Mouse (Mus musculus) neural tube, embryonic 10.5 days (tissue): Measurements from ENCODE around the gene Pknox1.
"Not testable (repeated sequence)": the region's sequence is repeated elsewhere in the genome, so short reads cannot be mapped to it uniquely, and the experiment has no call there.

Source experiments
- DNase-seq: peaks from one replicate; pipeline ENCODE4 v3.0.0-alpha.2; 2017; ENCODE audit warnings: low spot score; ENCODE audit errors: extremely low spot score

Gene Pknox1

DNA sequence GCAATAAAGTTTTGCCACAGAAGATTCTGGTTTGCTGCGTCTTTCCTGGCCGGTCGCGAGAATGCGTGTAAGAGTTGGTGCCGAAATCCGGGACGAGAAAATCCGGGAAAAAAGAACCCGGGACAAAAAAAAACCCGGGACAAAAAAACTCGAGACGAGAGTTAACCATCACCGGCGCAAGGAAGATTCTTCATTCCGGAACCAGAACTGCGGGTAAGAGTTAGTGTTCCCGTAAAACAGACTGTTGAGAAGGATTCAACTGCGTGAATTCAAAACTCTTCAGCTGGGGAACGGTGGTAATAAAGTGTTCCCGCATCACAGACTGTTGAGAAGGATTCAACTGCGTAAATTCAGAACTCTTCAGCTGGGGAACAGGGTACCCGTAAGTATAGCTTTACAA, 11.9 kb upstream of the Pknox1 start:
- DNase-seq = not testable (repeated sequence)

DNA sequence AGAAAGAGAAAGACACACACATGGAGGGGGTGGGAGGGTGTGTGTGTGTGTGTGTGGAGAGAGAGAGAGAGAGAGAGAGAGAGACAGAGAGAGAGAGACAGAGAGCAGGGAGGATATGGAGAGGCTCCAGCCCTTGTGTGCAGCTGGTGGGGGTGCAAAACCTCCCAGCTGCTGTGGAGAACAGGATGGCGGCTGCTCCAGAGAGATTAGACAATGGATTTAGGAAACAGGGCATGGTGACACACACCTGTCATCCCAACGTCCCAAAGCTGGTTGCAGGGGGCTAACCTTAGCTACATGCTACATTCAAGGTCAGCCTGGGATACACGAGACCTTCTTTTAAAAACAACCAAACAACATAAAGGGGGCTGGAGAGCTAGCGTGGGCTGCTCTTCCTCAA, 8.3 kb upstream of the Pknox1 start:
- DNase-seq = no peak

DNA sequence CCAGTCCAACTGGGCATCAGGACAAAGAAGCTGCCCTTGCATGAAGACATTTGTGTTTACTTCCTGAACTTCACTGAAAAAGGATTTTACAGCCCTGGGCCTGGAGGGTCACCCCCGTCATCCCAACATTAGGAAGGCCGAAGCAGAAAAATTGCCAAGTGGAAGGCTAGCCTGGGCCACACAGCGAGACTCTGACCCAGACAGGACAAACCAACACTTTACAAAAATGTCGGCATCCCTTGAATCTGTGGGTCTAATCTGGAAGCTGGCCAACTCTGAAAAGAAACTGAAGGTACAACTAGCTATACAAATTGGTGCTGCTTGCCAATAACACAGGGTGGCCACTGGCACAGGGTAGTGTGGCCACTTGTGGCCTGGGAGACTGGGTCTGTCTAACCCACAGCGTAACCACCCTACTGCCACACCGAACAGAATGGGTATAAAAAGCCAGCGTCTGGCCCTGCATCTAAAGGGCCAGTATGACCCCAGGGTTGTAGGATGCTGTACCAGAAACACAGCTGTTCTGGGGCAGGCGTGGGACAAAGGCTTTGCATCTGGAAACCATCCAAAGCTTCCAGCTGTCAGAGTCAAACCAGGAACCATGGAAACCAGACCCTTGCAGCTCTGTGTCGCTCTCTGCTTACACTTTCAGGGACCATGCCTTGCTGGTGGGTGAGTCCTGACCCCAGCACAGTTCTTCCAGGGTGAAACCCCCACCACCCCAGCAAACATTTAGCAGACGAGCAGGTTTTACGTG, 7.2 kb upstream of the Pknox1 start:
- peak; percentile 67 for DNase-seq

DNA sequence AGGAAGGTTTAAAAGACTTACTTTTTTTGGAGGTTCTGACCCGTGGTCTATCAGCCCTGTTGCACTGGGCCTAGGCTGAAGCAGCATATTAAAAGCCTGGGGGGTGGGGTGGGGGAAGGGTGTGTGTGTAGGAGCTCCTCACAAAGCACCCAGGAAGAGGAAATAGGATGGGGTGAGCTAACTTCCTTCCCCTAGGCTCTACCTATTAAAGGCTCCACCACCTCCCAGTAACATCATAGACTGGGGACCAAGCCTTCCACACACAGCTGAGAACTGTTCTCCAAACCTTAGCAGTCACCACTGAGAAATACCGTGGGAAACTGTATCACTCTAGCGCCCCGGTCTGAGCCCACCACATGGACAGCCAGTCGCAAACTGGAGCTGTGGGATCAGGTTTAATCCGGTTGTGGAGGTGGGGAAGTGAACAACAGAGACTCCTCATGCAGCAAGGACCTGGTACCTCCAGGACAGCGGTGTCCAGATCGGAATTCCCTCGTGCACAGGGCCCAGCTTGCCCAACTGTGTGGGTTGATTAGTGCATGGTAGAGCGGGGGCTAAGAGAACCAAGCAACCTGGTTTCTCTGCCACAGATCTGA, 6.5 kb upstream of the Pknox1 start:
- peak; percentile 29 for DNase-seq

DNA sequence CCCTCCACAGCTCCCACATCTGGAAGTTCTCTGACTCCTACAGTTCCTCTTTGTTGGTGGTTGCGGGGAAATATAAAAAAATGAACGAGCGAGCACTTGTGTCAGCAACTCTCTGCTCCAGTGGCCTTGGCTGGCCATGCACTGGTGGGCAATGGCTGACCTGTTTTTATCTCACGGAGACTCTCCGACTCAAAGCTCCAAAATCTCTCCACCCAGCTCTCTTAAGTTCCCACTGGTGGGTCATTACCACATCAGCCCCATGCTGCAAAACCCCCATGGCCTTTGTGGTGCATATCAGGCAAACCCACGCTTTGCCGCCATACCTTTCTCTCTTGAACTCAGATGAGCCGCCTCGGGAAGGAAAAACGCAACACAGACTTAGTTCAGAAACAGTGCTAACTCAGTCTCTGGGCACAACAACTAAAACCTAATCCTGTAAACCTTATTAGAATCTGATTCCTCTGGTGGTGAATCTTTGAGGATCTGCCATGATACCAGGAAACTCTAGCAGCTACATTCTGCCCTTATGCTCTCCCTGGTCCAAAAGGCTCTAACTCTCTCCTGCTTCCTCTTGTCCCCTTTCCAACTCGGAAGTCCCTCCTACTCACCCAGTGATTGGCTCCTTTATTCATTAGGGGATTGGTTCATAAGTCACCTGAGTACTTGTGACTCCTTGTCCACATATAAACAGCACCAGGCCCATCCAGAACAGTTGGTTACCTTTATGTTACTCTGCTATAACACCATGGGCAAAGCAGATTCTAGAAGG, 5.3 kb upstream of the Pknox1 start:
- no peak for DNase-seq

DNA sequence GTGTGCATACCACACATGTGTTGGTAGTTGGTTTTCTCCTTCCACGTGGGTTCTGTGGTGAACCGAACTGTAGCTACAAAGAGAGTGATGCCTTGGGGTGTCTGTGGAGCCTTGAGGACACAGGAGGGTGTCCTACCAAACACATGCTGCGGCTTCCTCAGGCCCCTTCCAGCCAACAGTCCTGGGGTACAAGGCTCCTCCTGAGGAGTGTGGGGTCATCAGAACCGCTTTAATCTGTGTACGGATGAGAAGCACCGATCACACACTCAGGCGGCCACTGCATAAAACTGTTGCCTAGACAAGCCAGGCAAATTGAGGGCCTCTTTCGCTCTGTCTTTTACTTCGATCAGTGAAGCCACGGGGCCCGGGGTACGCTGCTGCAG, 911 bp upstream of the Pknox1 start:
- peak; percentile 59 for DNase-seq

DNA sequence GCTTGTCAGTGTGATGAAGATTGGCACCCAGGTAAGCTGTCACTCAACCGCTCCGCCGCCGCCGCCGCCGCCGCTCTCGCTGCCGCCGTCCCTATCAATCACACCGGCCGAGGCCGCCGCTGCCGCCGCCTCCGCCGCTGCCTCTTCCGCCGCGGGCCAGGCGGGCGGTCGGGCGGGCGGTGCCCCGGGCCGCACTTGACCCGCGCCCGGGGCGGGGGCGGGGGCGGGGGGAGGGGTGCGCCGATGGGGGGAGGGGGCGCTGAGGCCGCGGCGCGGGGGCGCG, 265 bp downstream of the Pknox1 start:
- no peak for DNase-seq

DNA sequence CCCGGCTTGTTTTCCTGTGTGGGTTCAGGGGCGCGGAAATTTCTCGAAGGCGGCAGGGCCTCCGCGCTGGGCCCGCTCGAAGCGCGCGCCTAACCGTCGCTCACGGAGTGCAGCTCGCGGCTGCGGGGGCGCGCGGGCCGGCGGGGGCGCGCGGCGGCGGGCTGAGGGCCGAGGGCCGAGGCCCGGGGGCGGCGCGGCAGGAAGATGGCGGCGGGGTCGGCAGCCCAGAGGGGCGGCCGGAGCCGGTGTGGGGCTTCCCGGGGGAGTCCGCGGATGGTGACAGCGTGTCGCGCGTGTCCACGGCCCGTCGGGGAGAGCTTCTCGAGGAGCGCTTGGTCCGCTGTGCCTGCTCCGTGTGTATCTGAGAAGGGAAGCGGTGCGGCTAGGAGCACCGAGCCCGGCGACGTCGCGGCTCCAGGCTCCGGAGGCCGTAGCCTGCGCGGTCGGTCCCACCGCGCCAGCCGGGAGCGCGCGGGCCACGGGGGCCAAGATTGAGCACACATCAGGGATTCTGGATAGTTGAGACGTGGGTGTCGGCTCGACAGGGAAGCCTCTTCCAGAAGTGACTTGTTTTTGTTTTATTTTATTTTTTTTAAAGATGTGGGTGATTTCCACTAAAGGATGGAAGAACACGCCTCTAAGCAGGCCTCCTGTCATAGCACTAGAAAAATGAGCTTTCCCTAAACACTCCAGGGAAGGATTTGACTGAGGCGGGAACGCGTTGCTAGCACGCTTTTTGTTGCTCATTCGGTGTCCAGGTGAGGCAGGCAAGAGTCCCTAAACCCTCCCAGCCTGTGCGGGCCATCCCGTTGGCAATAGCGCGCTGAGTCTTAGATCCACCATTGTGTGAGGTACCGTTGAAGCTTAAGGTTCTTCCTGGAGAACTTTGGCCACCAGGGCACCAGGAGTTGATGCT, 865 bp downstream of the Pknox1 start:
- DNase-seq = peak; percentile 84

DNA sequence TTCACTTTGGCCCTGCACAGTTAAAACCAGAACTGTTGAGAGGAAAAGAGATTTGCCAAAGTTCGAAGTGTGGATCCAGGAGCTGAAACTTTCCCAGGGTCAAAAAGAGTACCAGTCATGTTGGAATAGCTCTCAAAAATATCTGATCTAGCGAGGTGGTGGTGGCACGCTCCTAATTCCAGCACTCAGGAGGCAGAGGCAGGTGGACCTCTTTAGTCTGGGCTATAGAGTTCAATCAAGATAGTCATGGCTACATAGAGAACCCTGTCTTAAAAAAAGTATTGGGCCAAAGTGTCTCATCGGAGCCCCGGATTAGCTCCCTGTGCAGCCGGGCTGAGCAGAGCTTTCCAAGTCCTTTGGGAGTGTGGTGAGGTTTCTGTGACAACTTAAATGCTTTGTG, 1.7 kb downstream of the Pknox1 start:
- DNase-seq = no peak

DNA sequence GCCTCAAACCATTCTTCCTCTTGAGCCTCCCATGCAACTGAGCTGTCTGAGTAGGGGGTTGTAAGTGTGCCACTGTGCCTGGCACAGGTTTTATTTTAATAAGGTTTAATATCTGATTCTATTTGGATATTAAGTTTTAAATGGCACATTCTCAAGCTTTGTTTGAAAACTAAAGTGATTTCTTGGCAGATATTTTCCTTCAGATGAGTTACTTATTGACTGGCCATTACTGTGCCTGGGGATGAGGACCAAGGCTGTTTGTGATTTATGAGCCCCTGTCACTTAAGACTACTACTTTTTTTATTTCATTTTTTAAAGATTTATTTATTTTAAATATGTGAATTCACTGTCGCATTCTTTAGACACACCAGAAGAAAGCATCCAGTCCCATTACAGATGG, 5.2 kb downstream of the Pknox1 start:
- no peak for DNase-seq

DNA sequence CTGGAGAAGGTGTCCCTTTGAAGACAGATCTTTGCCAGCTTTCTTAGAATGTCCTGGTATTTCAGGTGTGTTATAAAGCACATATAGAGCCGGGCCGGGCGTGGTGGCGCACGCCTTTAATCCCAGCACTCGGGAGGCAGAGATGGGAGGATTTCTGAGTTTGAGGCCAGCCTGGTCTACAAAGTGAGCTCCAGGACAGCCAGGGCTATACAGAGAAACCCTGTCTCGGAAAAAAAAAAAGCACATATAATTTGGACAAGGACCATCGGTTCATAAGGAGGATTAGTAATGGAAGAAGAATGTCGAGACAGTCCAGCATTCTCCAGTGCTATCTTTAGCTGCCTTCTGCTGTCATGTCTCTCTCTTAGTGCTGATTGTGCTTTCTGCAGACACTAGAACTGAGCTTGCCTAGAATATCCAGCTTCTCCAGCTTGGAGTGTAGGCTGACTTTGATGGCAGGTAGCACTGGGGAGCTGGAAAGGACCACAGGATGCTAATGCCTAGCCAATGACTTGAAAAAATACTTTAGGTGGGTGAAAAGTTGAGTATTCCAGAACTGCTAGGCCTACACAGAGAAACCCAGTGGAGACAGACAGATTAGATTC, 5.9 kb downstream of the Pknox1 start:
- DNase-seq = peak; percentile 47

DNA sequence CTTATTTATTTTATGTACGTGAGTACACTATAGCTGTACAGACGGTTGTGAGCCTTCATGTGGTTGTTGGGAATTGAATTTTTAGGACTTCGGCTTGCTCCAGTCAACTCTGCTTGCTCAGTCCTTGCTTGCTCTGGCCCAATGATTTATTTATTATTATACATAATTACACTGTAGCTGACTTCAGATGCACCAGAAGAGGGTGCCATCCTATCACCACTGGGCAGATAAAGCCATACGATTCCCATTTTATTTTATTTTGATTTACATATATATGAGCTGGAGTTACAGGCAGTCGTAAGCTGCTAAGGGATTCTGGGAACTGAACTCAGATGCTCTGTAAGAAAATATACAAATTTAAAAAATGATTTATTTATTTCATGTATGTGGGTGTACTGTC, 7.2 kb downstream of the Pknox1 start:
- DNase-seq = no peak

DNA sequence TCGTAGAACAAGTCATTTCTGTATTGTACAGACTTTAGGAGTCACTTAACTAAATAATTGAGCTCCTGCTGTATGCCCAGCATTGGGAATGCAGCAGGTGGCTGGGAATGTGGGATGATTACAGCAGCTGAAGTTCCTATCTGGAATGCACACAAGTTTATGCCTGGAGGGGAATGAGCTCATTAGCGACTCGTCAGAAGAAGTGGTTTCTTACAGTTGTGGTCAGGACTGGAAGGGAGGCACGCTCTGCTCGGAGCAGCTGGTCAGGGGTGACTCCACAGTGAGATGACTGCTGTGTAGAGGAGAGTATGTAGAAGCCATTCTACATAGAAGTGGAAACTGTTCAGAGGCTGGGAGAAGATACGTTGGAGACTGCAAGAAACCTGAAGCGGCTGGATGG, 10.1 kb downstream of the Pknox1 start:
- DNase-seq = no peak

DNA sequence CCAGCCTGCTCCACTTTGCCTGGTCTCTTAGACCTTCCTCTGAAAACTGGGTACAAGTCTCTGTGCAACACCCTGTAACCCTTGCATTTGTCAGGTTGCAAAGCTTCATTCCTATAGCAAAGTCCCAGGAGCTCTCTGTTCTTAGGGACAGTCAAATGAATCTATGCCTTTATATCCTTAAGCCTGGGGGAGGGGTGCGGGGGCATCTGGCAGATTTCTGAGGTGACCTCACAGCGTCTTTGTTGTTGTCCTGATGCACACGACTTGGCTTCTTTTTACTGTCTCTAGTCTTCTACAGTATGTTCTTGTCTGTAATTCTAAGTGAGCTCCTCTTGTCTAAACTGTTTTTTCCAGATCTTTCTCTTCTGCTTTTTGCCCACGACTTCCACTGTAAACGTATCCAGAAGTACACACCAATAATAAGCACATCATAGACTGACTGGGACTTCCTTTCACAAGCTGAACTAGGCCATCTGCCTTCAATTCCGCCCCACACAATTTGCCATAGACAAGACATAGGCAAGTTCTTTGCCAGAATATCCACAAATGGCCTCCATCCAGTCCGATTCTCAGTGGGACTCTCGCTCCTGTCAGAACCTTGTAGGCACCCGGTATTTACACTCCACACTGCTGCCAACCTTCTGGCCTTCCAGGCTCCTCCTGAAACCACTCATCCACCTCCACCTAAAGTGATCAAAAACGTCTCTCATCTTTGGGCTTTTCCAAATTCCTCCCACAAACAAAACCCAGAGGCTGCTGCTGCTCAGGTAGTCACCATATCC, 12.1 kb downstream of the Pknox1 start:
- DNase-seq = no peak

DNA sequence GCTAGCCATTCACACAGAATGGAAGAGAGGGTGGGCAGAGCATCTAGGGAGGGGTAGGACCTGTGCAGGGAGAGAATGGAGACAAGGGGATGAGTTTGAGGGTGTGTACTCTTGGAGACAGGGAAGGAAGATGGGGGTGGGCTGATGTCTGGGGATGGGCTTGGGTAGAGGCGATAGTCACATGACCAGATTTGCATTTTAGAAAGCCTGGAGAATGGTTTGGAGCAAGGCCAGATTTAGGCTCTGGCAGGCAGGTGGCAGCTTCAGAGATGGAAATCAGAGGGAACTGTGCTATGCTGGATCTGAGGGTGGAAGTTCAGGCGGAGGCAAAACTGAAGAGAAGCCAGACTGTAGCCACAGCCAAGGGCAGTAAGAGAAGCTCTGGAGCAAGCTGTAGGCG, 15.8 kb downstream of the Pknox1 start:
- no peak for DNase-seq

DNA sequence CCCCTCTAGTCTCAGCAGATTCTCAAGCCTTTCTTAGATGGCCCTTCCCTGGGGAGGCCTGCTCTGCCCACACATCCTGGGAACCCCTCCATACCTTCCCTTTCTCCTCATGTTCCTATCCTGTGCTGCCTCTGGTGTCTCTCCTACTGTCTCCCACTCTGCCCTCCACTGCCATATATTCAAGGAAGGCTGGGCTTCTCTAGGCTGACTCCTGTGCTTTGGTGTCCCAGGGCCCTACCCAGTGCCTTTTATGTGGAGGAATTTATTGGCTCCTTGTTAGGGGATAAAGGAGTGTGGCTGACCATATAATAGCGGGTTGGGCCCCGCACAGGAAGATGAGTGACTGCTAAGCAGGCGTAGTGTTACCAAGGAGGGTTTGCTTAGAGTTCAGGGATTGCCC, 18.7 kb downstream of the Pknox1 start:
- no peak for DNase-seq

DNA sequence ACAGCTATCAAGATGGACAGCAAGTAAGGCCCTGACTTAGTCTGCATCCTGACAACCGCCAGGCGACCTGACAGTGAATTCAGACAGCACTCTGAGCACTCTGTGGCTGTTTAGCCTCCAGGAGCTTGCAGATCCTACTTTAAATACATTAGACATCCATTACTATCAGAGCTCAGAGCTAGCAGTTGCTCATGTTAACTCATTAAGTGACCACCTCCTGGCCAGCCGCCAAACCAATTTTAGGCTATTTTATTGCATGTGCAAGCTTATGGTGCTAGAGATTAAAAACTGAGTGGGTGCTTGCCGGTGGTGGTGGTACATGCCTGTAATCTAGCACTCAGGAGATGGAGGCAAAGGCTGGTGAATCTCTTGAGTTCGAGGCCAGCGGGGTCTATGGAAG, 19.2 kb downstream of the Pknox1 start:
- DNase-seq = no peak

DNA sequence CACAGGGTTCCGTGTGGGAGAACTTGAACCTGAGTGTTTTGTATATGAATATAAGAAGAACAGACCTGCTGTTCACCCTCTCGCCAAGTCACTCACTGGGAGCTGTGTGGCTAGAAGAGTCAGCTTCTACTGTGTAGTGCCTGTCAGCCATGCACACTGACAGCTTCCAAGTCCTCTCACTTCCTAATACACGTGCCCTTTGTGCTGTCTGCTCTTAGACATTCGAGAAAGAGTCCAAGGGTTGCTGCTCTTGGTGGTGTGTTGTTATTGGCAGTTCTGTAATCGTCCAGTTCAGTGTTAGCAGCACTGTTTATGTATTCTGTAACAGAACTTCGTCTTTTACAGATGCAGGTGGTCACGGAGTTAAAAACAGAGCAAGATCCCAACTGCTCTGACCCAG, 23.6 kb downstream of the Pknox1 start:
- no peak for DNase-seq

DNA sequence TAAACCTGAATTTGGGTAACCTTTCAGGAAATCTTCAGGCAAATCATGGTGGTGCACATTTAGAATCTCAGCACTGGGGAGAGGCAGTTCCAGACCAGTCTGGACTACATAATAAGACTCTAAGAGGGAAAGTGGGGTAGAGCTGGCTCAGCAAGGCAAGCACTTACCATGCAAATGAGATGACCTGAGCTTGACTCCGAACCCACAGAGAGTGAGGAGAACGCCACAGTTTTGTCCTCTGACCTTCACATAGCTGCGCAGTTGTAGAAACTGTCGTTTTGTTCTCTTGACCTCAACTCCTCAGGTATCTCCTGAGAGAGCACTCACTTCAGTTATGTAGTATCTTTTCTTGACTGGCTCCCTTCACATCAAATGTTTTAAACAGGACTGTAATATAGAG, 24.2 kb downstream of the Pknox1 start:
- no peak for DNase-seq

DNA sequence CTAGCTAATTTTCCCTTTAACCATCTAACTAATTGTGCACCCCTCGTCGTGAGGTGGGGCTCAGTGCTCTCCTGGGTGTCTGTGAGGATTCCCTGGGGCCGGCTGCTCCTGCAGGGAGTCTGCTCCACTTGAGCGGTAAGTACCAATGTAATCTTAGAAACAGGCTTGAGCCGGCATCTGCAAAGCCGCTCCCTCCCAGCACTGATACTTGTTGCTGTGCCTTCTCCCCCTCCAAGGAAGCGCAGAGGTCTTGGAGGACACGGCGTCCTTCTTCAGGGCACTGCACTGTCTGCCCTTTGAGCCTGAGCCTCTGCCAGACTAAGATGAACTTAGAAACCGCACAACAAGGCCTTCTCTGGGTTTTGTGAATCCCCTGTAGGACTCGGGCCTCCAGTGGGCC, 26.3 kb downstream of the Pknox1 start:
- no peak for DNase-seq

DNA sequence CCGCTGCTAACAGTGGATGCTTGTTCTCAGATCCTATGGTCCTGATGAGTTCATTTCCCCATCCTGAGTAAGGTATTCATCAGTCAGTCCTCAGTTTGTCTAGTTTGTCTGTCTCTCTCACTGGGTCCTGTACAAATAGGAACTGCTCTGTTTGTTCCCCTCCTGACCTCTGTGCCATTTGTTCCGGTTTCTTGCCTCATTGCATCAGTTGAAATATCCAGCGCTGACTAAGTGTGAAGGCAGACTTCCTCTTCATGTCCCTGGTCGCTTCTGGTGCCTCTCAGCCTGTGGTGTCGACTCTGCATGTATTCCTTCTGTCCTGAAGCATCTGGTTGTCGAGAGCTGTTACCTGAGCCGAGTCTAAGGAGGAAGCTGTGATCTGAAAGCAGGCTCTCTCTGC, 30.1 kb downstream of the Pknox1 start:
- no peak for DNase-seq
